Mouse (Mus musculus) heart, embryonic 16.5 days (tissue): ENCODE measurements around the gene Gm13128. TPM values are rescaled to one million over a fixed set of nuclear protein-coding genes. Genes with fewer than 3 reads are reported as not detected.
"Not testable (repeated sequence)": the region's sequence is repeated elsewhere in the genome, so short reads cannot be mapped to it uniquely, and the experiment has no call there.

Source experiments
- ATAC-seq: fragments of 200-750 bp; cut with Nextera tagmentation; replicated peaks from 2 replicates; pipeline ENCODE4 v1.8.0; 2017; ENCODE audit warnings: moderate number of reproducible peaks; ENCODE audit not compliant: insufficient read depth, low FRiP score; ENCODE audit errors: extremely low read depth
- H3K27ac ChIP-seq: fragments of 300-500 bp; sonication (generic); 2 replicates; pipeline ENCODE4 v1.5.1; 2014; ENCODE audit warnings: mild to moderate bottlenecking, low read length, control low read depth, moderate library complexity
- H3K27me3 ChIP-seq: fragments of 300-500 bp; sonication (generic); 2 replicates; pipeline ENCODE4 v1.6.1; 2014; ENCODE audit warnings: low read length, mixed read lengths; ENCODE audit not compliant: control insufficient read depth, insufficient read depth
- H3K36me3 ChIP-seq: fragments of 300-500 bp; sonication (generic); 2 replicates; pipeline ENCODE4 v1.6.1; 2014; ENCODE audit not compliant: control insufficient read depth, insufficient read depth
- H3K4me1 ChIP-seq: fragments of 300-500 bp; sonication (generic); 2 replicates; pipeline ENCODE4 v1.6.1; 2014; ENCODE audit warnings: low read length, mixed read lengths; ENCODE audit not compliant: control insufficient read depth, insufficient read depth
- H3K4me2 ChIP-seq: fragments of 300-500 bp; sonication (generic); 2 replicates; pipeline ENCODE4 v1.6.1; 2014; ENCODE audit warnings: low read depth, mild to moderate bottlenecking, control low read depth, low read length
- H3K4me3 ChIP-seq: fragments of 300-500 bp; sonication (generic); 2 replicates; pipeline ENCODE4 v1.5.1; 2014; ENCODE audit warnings: mild to moderate bottlenecking, control low read depth, low read length
- H3K9ac ChIP-seq: fragments of 300-500 bp; sonication (generic); 2 replicates; pipeline ENCODE4 v1.6.1; 2014; ENCODE audit warnings: low read length, control low read depth
- H3K9me3 ChIP-seq: fragments of 300-500 bp; sonication (generic); replicated peaks from 2 replicates; pipeline ENCODE4 v1.6.1; 2016; ENCODE audit warnings: low read length; ENCODE audit not compliant: control insufficient read depth
- WGBS: fragments of 180-500 bp; shearing (Covaris S2); extraction: QIAGEN DNeasy Blood & Tissue Kit; methylation state at CpG from one replicate; pipeline ENCODE4 v1.1.7; 2014; 5-methylcytosine and 5-hydroxymethylcytosine counted together
- polyA plus RNA-seq: library from polyadenylated mRNA; unstranded; fragments of >200 nt; fragmentation: Nextera tagmentation; extraction: Ambion mirVana; gene quantifications from 2 replicates; pipeline ENCODE4 v1.2.1, GENCODE M21; 2015

Gene Gm13128
- not detected in 2 replicates for polyA plus RNA-seq

DNA sequence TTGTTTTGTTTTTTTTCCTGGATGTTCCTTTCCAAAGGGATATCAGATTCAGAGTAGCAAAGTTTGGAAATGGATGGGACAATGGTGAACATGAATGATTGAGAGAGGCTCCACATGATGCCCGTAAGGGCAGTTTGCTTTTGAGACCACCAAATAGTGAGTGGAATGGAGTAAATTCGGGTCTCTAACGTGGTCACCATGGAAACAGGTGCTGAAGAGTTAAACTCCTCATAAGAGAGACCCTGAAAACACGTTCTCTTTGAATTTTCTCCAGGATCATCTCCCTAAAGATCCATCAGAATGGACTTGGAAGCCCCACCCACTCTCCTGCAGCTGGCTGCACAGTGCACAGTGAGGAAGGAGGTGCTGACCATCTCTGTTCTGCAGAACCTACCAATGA lies at the start of gene Gm13128:
Gene Gm13128, plus strand, starts transcription at position 301 of the 400 bp plus-strand sequence.
- not testable (repeated sequence) for H3K4me1 ChIP-seq, H3K9ac ChIP-seq, H3K27me3 ChIP-seq, H3K4me3 ChIP-seq, H3K27ac ChIP-seq, ATAC-seq, H3K36me3 ChIP-seq, H3K9me3 ChIP-seq, H3K4me2 ChIP-seq
- 50% methylated on average over 4 of the region's 4 CpGs for WGBS

DNA sequence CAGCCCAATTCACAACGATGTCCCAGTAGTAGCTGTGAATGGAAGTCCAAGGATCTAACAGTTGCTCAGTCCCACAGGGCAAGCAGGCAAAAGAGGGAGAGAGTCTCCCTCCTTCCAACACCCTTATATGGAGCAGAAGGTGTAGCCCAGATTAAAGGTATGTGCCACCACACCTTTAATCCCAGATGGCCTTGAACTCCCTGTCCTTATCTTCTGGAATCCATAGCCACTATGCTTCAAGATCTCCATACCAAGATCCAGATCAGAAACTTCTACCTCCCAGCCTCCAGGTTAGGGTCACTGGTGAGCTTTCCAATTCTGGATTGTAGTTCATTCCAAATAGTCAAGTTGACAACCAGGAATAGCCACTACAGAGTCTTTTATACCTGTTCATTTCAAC lies 49.7 kb upstream of the Gm13128 start, which contains the start of gene Pramel5:
Gene Pramel5, minus strand, starts transcription at position 101 of the 400 bp plus-strand sequence.
- not testable (repeated sequence) for H3K36me3 ChIP-seq, H3K4me3 ChIP-seq, ATAC-seq, H3K9ac ChIP-seq, H3K4me1 ChIP-seq, H3K9me3 ChIP-seq, H3K27me3 ChIP-seq, H3K27ac ChIP-seq, H3K4me2 ChIP-seq
- WGBS = 77% methylated on average over 1 of the region's 1 CpGs

GRCm38 (mm10) chr4:144299414-144299813 lies 30.6 kb upstream of the Gm13128 start:
- 41% methylated on average over 1 of the region's 1 CpGs for WGBS
- not testable (repeated sequence) for H3K9ac ChIP-seq, H3K27ac ChIP-seq, H3K27me3 ChIP-seq, H3K4me1 ChIP-seq, H3K36me3 ChIP-seq, H3K4me2 ChIP-seq, H3K4me3 ChIP-seq, H3K9me3 ChIP-seq, ATAC-seq

- H3K27ac ChIP-seq, H3K4me3 ChIP-seq, H3K36me3 ChIP-seq, H3K9ac ChIP-seq, H3K9me3 ChIP-seq, H3K27me3 ChIP-seq, H3K4me1 ChIP-seq, H3K4me2 ChIP-seq, ATAC-seq: not testable (repeated sequence)
- 79% methylated on average over 2 of the region's 2 CpGs for WGBS
Observed at GRCm38 (mm10) chr4:144312666-144313460, 17.2 kb upstream of the Gm13128 start.

DNA sequence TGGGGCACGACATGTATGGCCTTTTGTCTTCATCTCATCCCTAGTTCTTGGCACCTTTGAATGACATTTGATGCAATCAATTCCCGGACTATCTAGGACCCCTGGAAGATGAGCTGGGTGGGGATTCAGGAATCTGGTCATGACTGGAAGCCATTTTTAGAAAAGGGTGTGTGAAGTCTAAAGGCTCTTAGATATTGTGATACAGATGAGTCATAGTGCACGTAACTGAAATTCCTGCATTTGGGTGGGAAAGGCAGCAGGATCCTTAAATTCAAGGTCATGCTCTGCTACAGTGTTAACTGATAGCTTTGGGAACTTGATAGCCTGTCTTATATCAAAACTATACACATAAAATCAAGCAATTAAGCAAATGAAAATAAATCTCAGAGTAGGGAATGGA lies 5.8 kb downstream of the Gm13128 start:
- not testable (repeated sequence) for H3K27me3 ChIP-seq, H3K4me3 ChIP-seq, H3K9me3 ChIP-seq, H3K4me2 ChIP-seq, ATAC-seq, H3K9ac ChIP-seq, H3K4me1 ChIP-seq, H3K36me3 ChIP-seq, H3K27ac ChIP-seq
- WGBS = 67% methylated on average over 2 of the region's 3 CpGs

DNA sequence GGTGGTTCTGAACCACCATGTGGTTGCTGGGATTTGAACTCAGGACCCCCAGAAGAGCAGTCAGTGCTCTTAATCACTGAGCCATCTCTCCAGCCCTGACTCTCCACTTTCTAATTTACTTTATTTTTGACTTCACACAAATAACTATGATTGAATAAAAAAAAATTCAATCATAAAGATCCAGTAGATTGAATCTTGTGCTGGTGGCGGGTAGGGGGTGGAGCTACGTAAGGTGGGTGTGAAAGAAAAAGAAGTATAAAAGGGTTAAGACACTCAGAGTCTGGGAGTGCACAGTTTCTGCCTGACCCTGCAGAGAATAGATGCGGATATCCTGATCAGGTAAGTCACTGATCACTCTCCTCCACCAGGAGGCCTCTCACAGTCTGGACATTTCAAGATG lies 27.6 kb downstream of the Gm13128 start, which contains the start of gene Gm13119:
Gene Gm13119, plus strand, starts transcription at position 301 of the 400 bp plus-strand sequence.
- not testable (repeated sequence) for H3K9me3 ChIP-seq, H3K27me3 ChIP-seq, H3K36me3 ChIP-seq, H3K4me2 ChIP-seq, H3K9ac ChIP-seq, H3K4me3 ChIP-seq, H3K4me1 ChIP-seq, H3K27ac ChIP-seq, ATAC-seq
- WGBS = 80% methylated on average over 3 of the region's 3 CpGs

- 39% methylated on average over 2 of the region's 2 CpGs for WGBS
Observed at GRCm38 (mm10) chr4:144377911-144378310, 47.9 kb downstream of the Gm13128 start, which contains the start of gene Pramef20. TSS of gene Pramef20 (minus strand) at chr4:144377933.

More at GRCm38 (mm10) chr4:144377911-144378310, 47.9 kb downstream of the Gm13128 start, which contains the start of gene Pramef20:
- H3K27ac ChIP-seq = no peak within 1 kb of the TSS
- no peaks in the 10 kb centered on the region for H3K27me3 ChIP-seq
- no peaks in the 10 kb centered on the region for H3K36me3 ChIP-seq
- H3K4me1 ChIP-seq = no peaks in the 10 kb centered on the region
- H3K4me2 ChIP-seq = no peak within 1 kb of the TSS
- H3K9me3 ChIP-seq = no peaks in the 10 kb centered on the region
- no peak for ATAC-seq
- H3K9ac ChIP-seq = no peak within 1 kb of the TSS
- no peak within 1 kb of the TSS for H3K4me3 ChIP-seq

Other genes starting within 250 kb of the Gm13128 start
- not detected in 2 replicates for gene Gm13102, start 223.8 kb upstream of the Gm13128 start, polyA plus RNA-seq
- gene Oog3, start 167.6 kb upstream of the Gm13128 start, polyA plus RNA-seq = not detected in 2 replicates
- not detected in 2 replicates for gene Oog2, start 139.5 kb upstream of the Gm13128 start, polyA plus RNA-seq
- not detected in 2 replicates for gene C87977, start 116.9 kb upstream of the Gm13128 start, polyA plus RNA-seq
- gene Pramel5, start 49.8 kb upstream of the Gm13128 start, polyA plus RNA-seq = not detected in 2 replicates
- gene Gm13119, start 27.7 kb downstream of the Gm13128 start, polyA plus RNA-seq = not detected in 2 replicates
- not detected in 2 replicates for gene Pramef20, start 47.7 kb downstream of the Gm13128 start, polyA plus RNA-seq
- 0.05 TPM in 1 of 2 replicates, not detected in the other for gene Pramef12, start 78.2 kb downstream of the Gm13128 start, polyA plus RNA-seq
- gene 1700012P22Rik, start 108.5 kb downstream of the Gm13128 start, polyA plus RNA-seq = not detected in 2 replicates
- not detected in 2 replicates for gene Gm9944, start 123.1 kb downstream of the Gm13128 start, polyA plus RNA-seq
- not detected in 2 replicates for gene Aadacl3, start 133.5 kb downstream of the Gm13128 start, polyA plus RNA-seq
- gene 9430007A20Rik, start 189.6 kb downstream of the Gm13128 start, polyA plus RNA-seq = not detected in 2 replicates
- not detected in 2 replicates for gene Gm13124, start 234.9 kb downstream of the Gm13128 start, polyA plus RNA-seq